Mouse (Mus musculus) embryonic facial prominence, embryonic 15.5 days (tissue): Measurements from ENCODE around the gene Mapkap1. TPM values are rescaled to one million over a fixed set of nuclear protein-coding genes. Genes with fewer than 3 reads are reported as not detected.
"Not testable (repeated sequence)": the region's sequence is repeated elsewhere in the genome, so short reads cannot be mapped to it uniquely, and the experiment has no call there.

Experiments
- ATAC-seq: fragments of 200-750 bp; cut with Nextera tagmentation; 2 replicates; pipeline ENCODE4 v1.8.0; 2017; ENCODE audit warnings: low read depth, moderate TSS enrichment; ENCODE audit not compliant: insufficient number of reproducible peaks, low FRiP score, low TSS enrichment
- H3K27ac ChIP-seq: fragments of 300-500 bp; sonication (generic); replicated peaks from 2 replicates; pipeline ENCODE4 v1.5.1; 2015; ENCODE audit warnings: mild to moderate bottlenecking, inconsistent platforms
- H3K27me3 ChIP-seq: fragments of 300-500 bp; sonication (generic); 2 replicates; pipeline ENCODE4 v1.6.1; 2015; ENCODE audit warnings: inconsistent platforms
- H3K36me3 ChIP-seq: fragments of 300-500 bp; sonication (generic); 2 replicates; pipeline ENCODE4 v1.6.1; 2015; ENCODE audit warnings: mild to moderate bottlenecking, inconsistent platforms
- H3K4me1 ChIP-seq: fragments of 300-500 bp; sonication (generic); 2 replicates; pipeline ENCODE4 v1.6.1; 2015; ENCODE audit warnings: inconsistent platforms
- H3K4me2 ChIP-seq: fragments of 300-500 bp; sonication (generic); replicated peaks from 2 replicates; pipeline ENCODE4 v1.6.1; 2015; ENCODE audit warnings: mild to moderate bottlenecking, inconsistent platforms
- H3K4me3 ChIP-seq: fragments of 300-500 bp; sonication (generic); replicated peaks from 2 replicates; pipeline ENCODE4 v1.5.1; 2015; ENCODE audit warnings: mild to moderate bottlenecking, inconsistent platforms
- H3K9ac ChIP-seq: fragments of 300-500 bp; sonication (generic); 2 replicates; pipeline ENCODE4 v1.6.1; 2015; ENCODE audit warnings: inconsistent platforms
- H3K9me3 ChIP-seq: fragments of 300-500 bp; sonication (generic); replicated peaks from 2 replicates; pipeline ENCODE4 v1.6.1; 2016; ENCODE audit warnings: inconsistent platforms
- WGBS: fragments of 180-500 bp; shearing (Covaris S2); methylation state at CpG from one replicate; pipeline ENCODE4 v1.1.7; 2015; 5-methylcytosine and 5-hydroxymethylcytosine counted together
- polyA plus RNA-seq: library from polyadenylated mRNA; unstranded; fragments of >200 nt; fragmentation: Nextera tagmentation; extraction: Ambion mirVana; gene quantifications from 2 replicates; pipeline ENCODE4 v1.2.1, GENCODE M21; 2015

Gene Mapkap1
- polyA plus RNA-seq, 1 experiment from 2014 or later, result 104 TPM

DNA sequence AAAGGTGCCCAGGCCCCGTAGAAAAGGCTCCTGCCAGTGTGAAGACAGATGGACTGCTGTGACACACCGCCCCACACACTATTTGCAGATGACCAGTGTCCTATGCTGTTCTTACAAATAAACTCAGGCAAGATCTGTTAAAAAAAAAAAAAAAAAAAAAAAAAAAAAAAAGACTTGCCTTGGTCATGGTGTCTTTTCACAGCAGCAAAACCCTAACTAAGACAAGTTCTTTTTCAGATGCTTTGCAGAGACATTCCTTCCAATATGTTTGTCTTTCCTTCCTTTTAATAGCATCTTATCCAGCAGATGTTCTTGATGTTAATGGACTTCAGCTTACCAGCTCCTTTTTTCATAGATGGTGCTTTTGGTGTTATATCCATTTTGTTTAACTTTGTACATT, 99.6 kb downstream of the Mapkap1 start:
- H3K4me1 ChIP-seq, H3K27me3 ChIP-seq, ATAC-seq, H3K9me3 ChIP-seq, H3K36me3 ChIP-seq, H3K9ac ChIP-seq, H3K4me2 ChIP-seq, H3K4me3 ChIP-seq, H3K27ac ChIP-seq: not testable (repeated sequence)
- WGBS, result 92% methylated on average over 2 of the region's 2 CpGs

DNA sequence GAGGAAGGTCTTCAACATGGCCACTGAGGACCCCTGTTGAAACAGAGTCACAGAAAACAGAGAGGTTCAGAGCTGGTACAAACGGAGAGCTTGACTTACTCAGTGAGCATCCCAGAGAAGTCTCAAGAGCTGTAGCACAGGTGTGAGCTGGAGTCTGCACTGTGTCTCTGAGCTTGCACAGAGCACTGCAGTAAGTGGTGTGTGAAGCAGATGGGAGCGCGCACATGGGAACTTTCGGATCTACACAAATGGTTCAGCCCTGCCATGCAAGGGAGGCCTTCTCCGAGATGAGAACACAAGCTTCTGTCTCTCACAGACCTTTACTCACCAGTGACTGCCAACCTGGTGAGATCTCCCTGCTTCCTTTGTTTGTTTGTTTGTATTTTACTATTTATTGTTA, 103.3 kb downstream of the Mapkap1 start:
- WGBS, result 86% methylated on average over 5 of the region's 5 CpGs

GRCm38 (mm10) chr2:34515263-34515662, 108.7 kb downstream of the Mapkap1 start:
- H3K9me3 ChIP-seq, result no peaks in the 10 kb centered on the region
- H3K4me1 ChIP-seq, result no peaks in the 10 kb centered on the region
- H3K27me3 ChIP-seq, result no peaks in the 10 kb centered on the region
- ATAC-seq, result no peak
- H3K27ac ChIP-seq, result no peak overlapping the region
- 88% methylated on average over 5 of the region's 5 CpGs for WGBS
- H3K4me2 ChIP-seq, result no peak overlapping the region
- H3K36me3 ChIP-seq, result no peaks in the 10 kb centered on the region
- H3K4me3 ChIP-seq, result no peak overlapping the region
- H3K9ac ChIP-seq, result no peak overlapping the region

More for the DNA sequence above, 103.3 kb downstream of the Mapkap1 start:
- Histone ChIP-seq H3K36me3 (no peaks in the 10 kb centered on the region), H3K4me3 (no peak overlapping the region), H3K4me1 (no peaks in the 10 kb centered on the region), H3K9me3 (no peaks in the 10 kb centered on the region), H3K27me3 (no peaks in the 10 kb centered on the region), H3K9ac (no peak overlapping the region), H3K4me2 (no peak overlapping the region), H3K27ac (no peak overlapping the region)
- no peak for ATAC-seq

GRCm38 (mm10) chr2:34518083-34518482, 111.5 kb downstream of the Mapkap1 start:
- Histone ChIP-seq H3K9me3 (no peaks in the 10 kb centered on the region), H3K27ac (no peak overlapping the region), H3K27me3 (no peaks in the 10 kb centered on the region), H3K36me3 (no peaks in the 10 kb centered on the region), H3K4me1 (no peaks in the 10 kb centered on the region), H3K9ac (no peak overlapping the region), H3K4me2 (no peak overlapping the region), H3K4me3 (no peak overlapping the region)
- 74% methylated on average over 2 of the region's 2 CpGs for WGBS
- ATAC-seq, result no peak

DNA sequence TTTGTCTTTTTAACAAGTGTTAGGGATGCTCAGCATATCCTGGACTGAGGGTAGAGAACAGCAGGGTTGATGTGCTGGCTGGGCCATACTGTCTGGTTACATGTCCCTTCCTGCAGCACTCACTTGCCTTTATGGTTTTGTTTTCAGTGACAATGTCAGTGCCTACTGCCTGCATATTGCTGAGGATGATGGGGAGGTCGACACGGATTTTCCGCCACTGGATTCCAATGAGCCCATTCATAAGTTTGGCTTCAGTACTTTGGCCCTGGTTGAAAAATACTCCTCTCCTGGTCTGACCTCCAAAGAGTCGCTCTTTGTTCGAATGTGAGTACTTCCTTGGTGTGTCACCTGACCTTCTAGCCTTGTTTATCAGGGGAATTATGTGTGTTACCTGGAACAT, 112.0 kb downstream of the Mapkap1 start:
- ATAC-seq, result no peak
- H3K27me3 ChIP-seq, result no peaks in the 10 kb centered on the region

GRCm38 (mm10) chr2:34519525-34519924, 113.0 kb downstream of the Mapkap1 start:
- Histone ChIP-seq H3K4me1 (no peaks in the 10 kb centered on the region), H3K27ac (no peak overlapping the region), H3K9ac (no peak overlapping the region), H3K4me2 (no peak overlapping the region), H3K27me3 (no peaks in the 10 kb centered on the region), H3K9me3 (no peaks in the 10 kb centered on the region), H3K36me3 (no peaks in the 10 kb centered on the region), H3K4me3 (no peak overlapping the region)
- 51% methylated on average over 6 of the region's 6 CpGs for WGBS
- ATAC-seq, result no peak

More for the DNA sequence above, 112.0 kb downstream of the Mapkap1 start:
- Histone ChIP-seq H3K27ac (no peak overlapping the region), H3K9me3 (no peaks in the 10 kb centered on the region), H3K4me1 (no peaks in the 10 kb centered on the region), H3K9ac (no peak overlapping the region), H3K4me2 (no peak overlapping the region), H3K36me3 (no peaks in the 10 kb centered on the region), H3K4me3 (no peak overlapping the region)
- 87% methylated on average over 5 of the region's 5 CpGs for WGBS

- no peak overlapping the region for H3K27ac ChIP-seq
- no peak overlapping the region for H3K9ac ChIP-seq
- no peak overlapping the region for H3K4me3 ChIP-seq
- no peaks in the 10 kb centered on the region for H3K9me3 ChIP-seq
- ATAC-seq, result no peak
- no peaks in the 10 kb centered on the region for H3K36me3 ChIP-seq
- no peaks in the 10 kb centered on the region for H3K27me3 ChIP-seq
- peaks cover 8% of the 10 kb centered on the region for H3K4me1 ChIP-seq
- no peak overlapping the region for H3K4me2 ChIP-seq
- 94% methylated on average over 3 of the region's 3 CpGs for WGBS
Measured at GRCm38 (mm10) chr2:34521384-34521783, 114.8 kb downstream of the Mapkap1 start.

DNA sequence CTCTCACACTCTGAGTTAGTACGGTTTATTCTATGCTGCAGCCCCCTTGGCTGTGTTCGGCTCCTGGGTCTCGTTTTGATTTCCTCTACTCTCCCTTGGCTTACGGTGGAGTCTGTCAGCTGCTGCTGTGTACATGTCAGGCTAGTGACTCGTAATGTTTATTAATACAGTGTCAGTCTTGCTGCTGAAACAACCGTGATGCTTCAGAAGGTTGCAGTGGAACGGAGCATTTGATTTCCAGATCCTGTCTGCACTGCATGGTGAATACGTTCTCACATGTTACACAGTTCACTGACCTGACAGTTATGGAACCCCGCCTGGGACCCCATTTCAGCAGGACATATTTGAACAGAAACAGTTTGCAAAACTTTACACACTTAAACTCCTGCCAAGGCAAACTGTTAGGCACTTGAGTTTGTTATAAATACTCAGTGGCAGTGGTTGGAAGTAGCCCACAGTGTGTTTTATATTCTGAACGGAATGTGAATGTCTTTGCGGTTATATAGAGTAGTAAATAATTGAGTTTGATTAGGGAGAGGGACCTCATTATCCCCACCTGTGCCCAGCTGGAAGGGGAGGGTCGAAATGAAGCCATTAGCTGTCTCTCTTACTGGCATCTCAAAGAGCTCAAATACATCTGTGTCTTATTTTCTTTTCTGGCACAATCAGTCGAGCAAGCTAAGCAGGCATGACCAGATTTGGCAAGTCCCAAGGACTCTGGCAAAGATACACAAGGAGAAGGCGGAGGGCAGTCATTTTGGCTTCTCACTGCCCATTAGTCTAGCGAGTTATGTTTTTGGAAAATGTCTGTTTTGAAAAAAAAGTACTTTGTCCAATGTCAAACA, 120.2 kb downstream of the Mapkap1 start:
- no peaks in the 10 kb centered on the region for H3K36me3 ChIP-seq
- no peaks in the 10 kb centered on the region for H3K9me3 ChIP-seq
- no peak overlapping the region for H3K9ac ChIP-seq
- no peak overlapping the region for H3K4me3 ChIP-seq
- H3K4me2 ChIP-seq, result peak overlapping the region; percentile 30
- H3K4me1 ChIP-seq, result peaks cover 38% of the 10 kb centered on the region
- peak; percentile 84 for ATAC-seq
- H3K27me3 ChIP-seq, result no peaks in the 10 kb centered on the region
- 19% methylated on average over 15 of the region's 15 CpGs for WGBS
- H3K27ac ChIP-seq, result peak overlapping the region; percentile 86

- no peaks in the 10 kb centered on the region for H3K9me3 ChIP-seq
- peaks cover 45% of the 10 kb centered on the region for H3K4me1 ChIP-seq
- no peak overlapping the region for H3K27ac ChIP-seq
- no peak overlapping the region for H3K9ac ChIP-seq
- no peak overlapping the region for H3K4me2 ChIP-seq
- ATAC-seq, result no peak
- H3K36me3 ChIP-seq, result no peaks in the 10 kb centered on the region
- H3K27me3 ChIP-seq, result no peaks in the 10 kb centered on the region
- H3K4me3 ChIP-seq, result no peak overlapping the region
Measured at GRCm38 (mm10) chr2:34528491-34528890, 121.9 kb downstream of the Mapkap1 start.

DNA sequence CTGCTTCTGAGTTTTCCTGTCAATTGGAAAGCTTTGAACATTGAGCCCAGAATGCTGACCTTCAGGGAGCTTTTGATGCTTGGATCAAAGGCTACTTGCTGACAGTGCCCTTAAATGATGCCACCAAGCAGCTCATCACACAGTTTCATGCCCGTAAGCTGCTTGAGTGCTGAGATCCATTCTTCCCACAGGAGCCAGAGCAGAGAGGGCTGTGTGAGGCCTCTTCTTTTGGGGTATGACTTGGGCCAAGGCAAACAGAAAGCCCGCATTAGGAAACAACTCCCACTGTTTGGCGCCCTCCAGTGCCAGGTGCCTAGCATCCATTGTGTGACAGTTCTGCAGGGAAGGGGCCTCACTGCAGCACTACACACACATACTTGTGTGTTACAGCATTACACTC, 123.5 kb downstream of the Mapkap1 start:
- Histone ChIP-seq H3K27ac (no peak overlapping the region), H3K4me1 (peaks cover 49% of the 10 kb centered on the region), H3K4me2 (no peak overlapping the region)

DNA sequence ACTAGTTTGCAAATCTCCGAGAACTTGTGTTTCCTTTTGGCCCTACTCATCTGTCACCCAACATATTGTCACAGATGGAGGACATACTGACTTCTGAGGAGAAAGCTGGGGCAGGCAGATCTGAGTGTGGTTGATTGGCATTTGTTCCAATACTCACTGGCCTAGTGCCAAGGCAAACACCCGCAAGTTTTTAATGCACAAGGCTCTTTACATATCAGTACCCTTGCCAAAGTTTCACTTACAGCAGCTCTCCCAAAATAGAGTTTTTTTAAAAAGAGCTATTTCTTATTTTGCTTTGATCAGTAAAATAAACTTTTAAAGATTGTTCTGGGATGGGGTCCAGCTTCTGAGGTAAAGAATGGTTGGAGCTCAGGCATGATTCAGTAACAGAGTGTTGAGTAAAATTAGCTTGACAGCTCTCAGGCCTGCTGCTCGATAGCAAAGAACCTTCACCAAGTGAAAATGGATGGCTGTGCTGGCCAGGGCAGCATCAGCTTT, 125.3 kb downstream of the Mapkap1 start:
- peak overlapping the region; percentile 71 for H3K27ac ChIP-seq
- peak; percentile 39 for ATAC-seq

More for the DNA sequence above, 123.5 kb downstream of the Mapkap1 start:
- Histone ChIP-seq H3K9me3 (no peaks in the 10 kb centered on the region), H3K27me3 (no peaks in the 10 kb centered on the region), H3K4me3 (no peak overlapping the region), H3K36me3 (no peaks in the 10 kb centered on the region), H3K9ac (no peak overlapping the region)
- ATAC-seq, result no peak
- WGBS, result 48% methylated on average over 3 of the region's 3 CpGs

DNA sequence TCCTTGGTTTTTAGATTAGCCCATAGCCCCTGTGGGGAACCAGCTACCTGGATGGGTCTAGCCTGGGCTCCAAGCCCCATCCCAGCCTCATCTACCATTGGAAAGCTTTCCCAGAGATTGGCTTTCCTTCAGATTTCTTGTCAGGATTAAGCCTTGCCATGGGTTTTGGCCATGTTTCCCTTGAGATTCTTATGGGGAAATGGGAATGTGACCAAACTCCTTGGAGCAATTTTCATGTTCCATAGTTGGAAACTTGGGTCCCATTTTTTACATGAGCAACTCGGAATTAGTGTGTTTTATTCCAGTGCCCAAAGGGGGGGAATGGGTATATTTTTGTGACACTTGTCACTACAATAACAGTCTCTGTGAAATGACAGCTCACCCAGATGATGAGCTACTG, 125.8 kb downstream of the Mapkap1 start:
- Histone ChIP-seq H3K4me1 (peaks cover 35% of the 10 kb centered on the region), H3K27ac (peak overlapping the region; percentile 66), H3K9ac (no peak overlapping the region), H3K4me3 (no peak overlapping the region), H3K9me3 (no peaks in the 10 kb centered on the region), H3K4me2 (no peak overlapping the region), H3K36me3 (no peaks in the 10 kb centered on the region), H3K27me3 (no peaks in the 10 kb centered on the region)
- ATAC-seq, result no peak
- WGBS, result 64% methylated on average over 1 of the region's 1 CpGs

More for the DNA sequence above, 125.3 kb downstream of the Mapkap1 start:
- no peaks in the 10 kb centered on the region for H3K9me3 ChIP-seq
- H3K36me3 ChIP-seq, result no peaks in the 10 kb centered on the region
- no peak overlapping the region for H3K4me3 ChIP-seq
- no peak overlapping the region for H3K9ac ChIP-seq
- H3K4me2 ChIP-seq, result no peak overlapping the region
- H3K4me1 ChIP-seq, result peaks cover 40% of the 10 kb centered on the region
- 31% methylated on average over 3 of the region's 3 CpGs for WGBS
- no peaks in the 10 kb centered on the region for H3K27me3 ChIP-seq
